Mouse (Mus musculus) cerebellum, adult 8-10 months (tissue): ENCODE measurements at regions not wholly inside any gene's neighbourhood (a gene's known extent, or its start where the extent isn't known, plus 50 kb on each side); places are given as distances from the start of the nearest gene placed in this dataset.
"Not testable (repeated sequence)": the region's sequence is repeated elsewhere in the genome, so short reads cannot be mapped to it uniquely, and the experiment has no call there.

ENCODE experiments used
- DNase-seq: peaks from one replicate; pipeline ENCODE4 v3.0.0; 2022

GRCm38 (mm10) chr15:38410462-38410861, 985.1 kb downstream of the 4930447A16Rik start:
- no peak for DNase-seq

DNA sequence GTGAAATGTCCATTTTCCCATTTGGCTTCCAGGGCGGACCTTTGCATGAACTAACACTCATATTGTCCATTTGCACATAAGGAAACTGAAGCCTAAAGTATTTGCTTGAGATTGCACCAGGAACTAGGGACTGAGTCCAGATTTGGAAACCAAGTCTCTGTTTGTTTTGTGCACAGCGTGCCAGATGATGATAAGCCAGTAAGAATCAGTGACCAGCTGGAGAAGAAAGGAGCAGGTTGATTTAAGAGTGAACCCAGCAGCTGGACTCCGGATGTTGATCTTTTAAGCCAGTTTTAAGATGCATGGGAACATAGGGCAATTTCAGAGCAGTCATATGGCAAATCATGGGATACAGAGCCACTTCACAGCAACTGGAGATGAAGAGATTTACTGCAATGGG, 987.1 kb downstream of the 4930447A16Rik start:
- DNase-seq, result no peak

DNA sequence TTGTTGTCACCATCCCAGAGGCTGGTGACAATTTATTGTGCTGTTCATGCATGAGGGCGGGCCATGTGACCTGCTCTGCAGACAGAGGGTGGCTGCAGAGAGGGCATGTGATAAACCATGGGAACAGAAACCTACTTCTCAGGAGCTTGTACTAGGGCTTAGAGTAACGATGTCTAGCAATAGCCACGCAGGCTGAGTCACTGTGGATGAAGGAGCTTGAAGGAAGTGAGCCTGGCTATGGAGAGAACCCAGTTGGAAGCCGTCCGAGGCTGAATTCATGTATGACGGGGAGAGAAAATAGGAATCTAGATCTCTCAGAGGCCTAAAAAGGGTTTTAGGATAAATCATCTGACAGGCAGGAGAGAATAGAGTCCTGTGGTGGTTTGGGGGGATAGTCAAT, 988.0 kb downstream of the 4930447A16Rik start:
- no peak for DNase-seq

DNA sequence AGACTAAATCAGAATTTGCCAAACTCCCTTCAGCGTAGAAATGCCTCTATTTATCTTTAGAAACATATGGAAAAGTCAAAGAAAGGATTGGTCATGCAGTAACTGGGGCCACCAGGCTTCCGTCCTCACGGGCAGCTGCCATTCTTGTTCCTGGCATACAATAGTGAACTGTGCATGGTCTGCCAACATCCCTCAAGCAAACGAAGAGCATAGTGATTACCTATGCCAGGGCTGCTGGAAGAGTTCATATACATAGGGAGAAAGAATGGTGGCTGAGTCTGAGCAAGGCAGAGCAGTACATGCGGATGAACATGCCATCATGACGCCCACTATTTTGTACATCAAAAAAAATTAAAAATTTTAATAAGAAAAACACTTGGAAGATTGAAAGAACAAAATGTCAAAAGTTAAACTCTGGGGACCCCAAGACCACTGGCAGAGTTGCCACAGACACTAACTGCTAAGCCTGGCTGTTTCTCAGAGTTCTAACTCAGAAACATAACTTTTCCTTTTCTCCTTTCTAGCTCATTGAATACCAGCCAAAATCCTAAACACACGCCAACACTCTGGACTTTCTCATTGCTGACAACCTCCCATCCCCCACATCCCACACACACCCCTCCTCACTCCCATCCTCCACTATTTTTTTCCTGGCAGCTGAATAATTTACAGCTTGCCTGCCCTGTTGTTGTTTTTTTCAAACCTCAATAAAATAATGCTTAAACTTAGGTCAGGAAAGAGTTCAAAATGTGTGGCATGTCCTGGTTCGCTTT, 989.1 kb downstream of the 4930447A16Rik start:
- no peak for DNase-seq

DNA sequence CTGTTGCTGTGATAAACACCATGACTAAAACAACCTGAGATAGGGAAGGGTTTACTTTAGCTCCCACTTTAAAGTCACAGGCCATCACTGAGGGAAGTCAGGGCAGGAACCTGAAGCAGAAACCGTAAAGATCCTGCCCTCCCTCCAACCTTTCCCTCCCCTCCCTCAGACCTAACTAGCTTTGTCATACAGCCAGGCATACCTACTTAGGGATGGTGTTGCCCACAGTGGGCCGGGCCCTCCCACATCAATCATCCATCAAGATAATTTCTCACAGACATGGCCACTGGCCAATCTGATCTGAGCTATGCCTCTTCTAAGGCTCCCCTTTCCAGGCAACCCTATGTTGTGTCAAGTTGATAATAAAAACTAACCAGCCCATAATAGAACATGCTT, 989.7 kb downstream of the 4930447A16Rik start:
- DNase-seq, result no peak

DNA sequence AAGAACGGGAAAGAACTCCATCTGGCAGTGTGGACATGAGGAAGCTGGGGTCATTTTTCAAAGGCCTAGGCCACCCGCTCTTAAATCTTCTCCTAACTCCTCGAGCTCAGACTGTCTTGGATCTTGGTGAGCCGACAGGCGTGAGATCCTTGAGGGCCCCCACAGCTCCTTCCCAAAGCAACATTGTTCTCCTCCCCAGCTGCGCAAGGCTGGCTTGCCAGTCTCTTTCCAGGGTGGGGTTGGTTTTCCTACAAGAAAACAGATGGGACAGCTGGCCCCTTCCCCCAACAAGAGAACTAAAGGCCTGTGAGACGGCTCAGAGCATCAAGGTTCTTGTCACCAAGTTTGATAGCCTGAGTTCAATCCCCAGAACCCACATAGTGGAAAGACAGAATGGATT, 994.3 kb downstream of the 4930447A16Rik start:
- DNase-seq, result no peak

- DNase-seq, result no peak
These were observed 995.4 kb downstream of the 4930447A16Rik start for GRCm38 (mm10) chr15:38420784-38421183.

- no peak for DNase-seq
These were observed 997.4 kb downstream of the 4930447A16Rik start for GRCm38 (mm10) chr15:38422741-38423140.

DNA sequence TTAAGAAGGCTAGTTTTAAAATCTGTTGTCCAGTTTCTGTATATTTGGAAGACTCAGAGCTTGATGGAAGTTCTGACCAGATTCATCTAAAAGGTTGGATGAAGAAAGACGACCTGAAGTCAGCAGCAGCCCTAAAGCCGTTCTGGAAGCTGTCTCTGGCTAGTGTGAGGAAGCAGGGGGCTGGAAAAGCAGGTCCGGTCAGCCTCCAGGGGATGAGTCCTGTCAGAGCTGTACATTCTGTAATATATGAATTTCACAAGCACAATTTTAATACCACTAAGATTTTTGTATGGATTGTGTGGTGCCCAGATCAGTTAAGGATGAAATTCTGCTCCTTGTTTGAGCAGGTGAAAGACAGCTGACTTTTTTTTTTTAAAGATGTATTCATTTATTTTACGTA, 1000.2 kb downstream of the 4930447A16Rik start:
- DNase-seq, result no peak

GRCm38 (mm10) chr15:38427966-38428365, 1002.6 kb downstream of the 4930447A16Rik start:
- DNase-seq, result no peak

DNA sequence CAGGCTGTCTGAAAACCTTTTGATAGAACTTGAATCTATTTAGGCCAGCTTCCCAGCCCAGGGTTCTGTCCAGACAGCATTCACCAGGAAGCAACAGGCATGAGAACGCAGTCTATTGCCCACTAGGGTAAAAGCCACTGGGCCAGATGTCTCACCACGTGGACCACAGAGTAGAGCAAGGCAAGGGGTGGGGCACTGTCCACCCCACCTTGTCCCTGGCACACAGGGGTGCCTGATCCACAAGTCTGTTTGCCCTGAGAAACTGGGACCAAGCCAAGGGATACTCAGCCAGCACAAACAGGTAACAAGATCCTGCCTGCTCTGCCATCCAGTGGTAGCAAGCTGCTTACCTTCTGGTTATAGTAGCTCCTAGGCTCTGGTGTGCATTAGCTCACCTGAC, 1006.3 kb downstream of the 4930447A16Rik start:
- DNase-seq, result no peak

DNA sequence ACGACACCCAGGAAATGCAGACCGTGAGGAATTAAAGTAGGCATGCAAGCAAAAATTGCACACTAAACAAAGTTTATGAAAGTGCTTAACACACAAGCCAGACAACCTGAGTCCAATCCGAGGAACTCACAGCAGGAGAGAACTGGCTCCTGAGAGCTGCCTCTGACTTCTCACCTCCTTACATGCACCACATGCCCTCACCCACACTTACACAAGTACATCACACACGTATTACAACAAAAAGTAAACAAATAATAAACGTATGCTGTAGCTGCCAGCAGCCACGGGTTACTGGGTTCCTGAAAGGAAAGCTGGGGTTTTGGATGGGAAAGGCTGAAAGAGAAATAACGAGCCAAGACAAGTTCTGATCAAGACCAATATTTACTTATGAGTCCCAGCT, 1008.0 kb downstream of the 4930447A16Rik start:
- DNase-seq, result no peak

GRCm38 (mm10) chr15:38434239-38434638, 1008.9 kb downstream of the 4930447A16Rik start:
- not testable (repeated sequence) for DNase-seq
